Mouse (Mus musculus) ovary, postnatal 36 days (tissue): ENCODE results near the gene Glb1l.
A peak's percentile ranks its signal among the peaks of the same experiment; 100 is the strongest.

Experiments
- DNase-seq: peaks from one replicate; pipeline ENCODE4 v3.0.0; 2022; ENCODE audit warnings: low spot score, mixed read lengths

Gene Glb1l

DNA sequence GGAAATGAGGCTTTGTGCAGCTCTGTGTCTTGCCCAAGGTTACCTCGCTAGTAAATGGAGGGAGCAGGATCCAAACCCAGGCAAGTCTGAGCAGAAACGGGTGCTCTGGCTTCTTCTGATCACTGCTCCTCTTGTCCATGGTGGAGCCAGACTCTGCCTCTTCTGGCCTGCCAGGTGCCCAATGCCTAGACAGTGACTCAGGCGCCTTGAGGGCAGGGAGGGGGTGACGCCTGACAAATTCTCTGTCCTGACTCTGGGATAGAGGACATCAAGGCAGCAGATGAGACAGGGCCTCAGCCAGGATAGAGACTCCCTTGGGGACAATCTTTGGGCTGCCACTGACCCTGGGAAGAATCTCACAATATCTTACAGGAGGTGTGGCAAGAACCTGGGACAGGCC is 20.6 kb upstream of the Glb1l start:
- DNase-seq = no peak

DNA sequence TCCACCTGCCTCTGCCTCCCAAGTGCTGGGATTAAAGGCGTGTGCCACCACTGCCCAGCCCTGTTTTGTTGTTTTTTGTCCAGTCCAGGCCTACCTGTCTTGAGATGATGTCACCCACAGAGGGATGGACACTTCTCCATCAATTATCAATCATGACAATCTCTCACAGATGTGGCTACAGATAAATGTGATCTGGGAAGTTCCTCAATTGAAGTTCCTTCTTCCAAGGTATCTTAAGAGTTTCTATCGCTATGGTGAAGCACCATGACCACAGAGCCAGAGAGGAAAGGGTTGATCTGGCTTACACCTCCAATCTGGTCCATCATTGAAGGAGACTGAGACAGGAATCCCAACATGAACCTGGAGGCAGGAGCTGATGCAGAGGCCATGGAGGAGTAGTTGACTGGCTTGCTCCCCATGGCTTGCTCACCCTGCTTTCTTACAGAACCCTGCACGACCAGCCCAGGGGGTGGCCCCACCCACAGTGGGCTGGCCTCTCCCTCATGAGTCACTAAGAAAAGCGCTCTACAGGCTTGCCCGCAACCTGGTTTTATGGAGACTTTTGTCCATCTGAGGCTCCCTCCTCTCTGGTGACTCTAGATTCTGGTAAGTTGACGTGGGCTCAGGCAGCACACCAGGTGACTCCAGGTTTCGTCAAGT is 19.9 kb upstream of the Glb1l start:
- DNase-seq = no peak

DNA sequence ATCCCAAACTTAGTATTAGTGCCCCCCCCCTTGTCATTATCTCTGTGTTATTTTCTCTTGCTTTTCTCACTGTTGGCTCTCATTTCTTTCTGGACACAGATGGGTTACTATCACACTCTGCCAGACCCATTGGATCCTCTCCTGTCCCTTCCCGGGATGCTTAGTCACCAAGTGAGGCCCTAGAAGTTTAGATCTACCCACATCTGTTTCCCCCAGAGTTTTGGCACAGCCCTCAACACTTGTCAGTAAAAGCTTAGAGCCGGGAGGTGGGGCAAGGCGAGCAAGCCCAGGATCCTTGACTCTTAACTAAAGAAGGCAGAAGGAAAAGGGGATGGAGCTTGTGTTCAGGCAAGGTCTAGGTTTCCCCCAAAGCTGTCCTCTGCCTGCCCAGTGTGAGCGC is 18.5 kb upstream of the Glb1l start:
- DNase-seq = no peak

DNA sequence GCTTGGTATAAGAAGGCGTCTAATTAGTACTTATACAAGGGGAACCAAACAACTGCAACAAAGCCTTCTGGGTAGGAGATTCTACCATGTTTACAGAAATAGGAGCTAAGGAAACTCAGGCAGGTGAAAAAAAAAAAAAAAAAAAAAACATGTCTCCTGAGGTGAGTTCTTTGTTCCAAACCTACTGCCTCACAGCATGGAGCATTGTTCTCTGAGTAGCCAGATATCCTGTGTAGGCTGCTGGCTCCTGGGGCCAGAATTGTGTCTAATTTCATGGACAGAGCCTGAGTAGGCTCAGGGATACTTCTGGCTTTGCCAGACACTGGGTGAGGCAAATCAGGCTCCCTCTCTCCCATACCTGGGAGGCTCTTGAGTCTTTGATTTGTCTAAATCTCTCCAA is 17.0 kb upstream of the Glb1l start:
- no peak for DNase-seq

DNA sequence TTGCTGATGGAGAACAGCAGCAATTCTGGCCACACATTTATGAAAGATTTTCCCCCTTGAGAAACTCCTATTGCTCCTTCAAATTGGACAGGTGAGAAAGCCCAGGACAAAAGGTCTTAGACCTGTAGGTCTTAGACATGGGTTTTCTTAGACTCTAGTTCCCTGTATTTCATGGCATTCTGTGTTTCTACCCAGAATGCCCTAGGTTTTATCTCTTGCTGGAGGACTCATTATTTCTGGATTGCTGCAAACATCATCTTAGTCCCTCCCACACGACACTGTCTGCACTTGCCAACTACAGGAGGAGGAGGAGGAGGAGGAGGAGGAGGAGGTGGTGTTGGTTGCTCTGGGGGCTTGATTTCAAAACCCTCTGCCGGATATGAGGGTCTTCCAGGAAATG is 15.5 kb upstream of the Glb1l start:
- DNase-seq = no peak

DNA sequence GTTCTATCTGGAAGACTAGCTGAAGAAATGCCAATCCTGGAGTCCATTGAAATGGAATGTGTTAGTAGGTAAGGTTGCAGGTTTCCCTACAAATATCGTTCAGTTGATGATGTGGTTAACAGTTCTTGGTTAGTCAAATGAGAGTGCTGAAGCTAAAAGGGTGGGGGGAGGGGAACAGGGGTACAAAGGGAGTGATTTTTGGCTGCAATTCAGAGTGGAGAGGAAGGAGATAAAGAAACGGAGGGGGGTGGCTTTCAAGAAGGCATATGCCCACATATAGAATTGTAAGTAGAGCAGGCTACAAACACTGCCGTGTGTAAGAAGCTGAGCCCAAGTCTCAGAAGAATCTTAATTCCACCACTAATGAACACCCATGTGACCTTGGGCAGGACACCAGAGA is 14.9 kb upstream of the Glb1l start:
- no peak for DNase-seq

DNA sequence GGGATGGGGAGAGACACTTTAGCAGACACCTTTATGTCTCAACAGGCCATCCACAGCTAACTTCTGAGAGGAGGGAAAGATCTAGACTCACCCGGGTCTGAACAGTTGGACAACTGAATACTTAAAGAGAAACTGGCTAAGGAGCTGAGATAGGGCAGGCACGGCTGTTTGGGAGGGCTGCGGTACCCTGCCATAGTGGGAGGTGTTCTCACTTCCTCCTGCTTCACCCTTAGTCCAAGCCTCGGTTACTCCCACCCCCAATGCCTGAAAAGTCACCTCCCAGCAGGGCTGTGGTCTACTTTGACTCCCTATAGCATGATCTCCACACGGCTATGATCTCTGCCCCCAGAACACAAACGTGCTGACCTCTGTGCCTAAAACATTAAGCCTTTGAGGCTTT is 12.9 kb upstream of the Glb1l start:
- no peak for DNase-seq

DNA sequence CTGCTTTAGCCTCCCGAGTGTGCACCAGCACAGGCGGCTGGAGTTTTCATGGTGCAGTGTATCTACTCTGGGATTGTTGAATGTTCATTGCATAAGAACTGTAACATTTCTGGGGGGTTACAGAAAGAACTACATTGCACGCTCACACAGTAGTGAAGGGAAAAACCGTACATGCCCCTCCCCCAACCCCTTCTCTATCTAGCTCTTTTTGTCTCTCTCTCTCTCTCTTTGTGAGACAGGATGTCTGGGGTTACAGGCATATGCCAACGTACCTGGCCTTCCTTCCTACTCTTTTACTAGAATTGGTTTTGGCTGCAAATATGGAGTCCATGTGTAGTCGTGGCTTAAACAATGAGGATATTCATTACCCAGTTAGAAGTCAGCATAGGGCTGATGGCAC is 12.3 kb upstream of the Glb1l start:
- DNase-seq = no peak

DNA sequence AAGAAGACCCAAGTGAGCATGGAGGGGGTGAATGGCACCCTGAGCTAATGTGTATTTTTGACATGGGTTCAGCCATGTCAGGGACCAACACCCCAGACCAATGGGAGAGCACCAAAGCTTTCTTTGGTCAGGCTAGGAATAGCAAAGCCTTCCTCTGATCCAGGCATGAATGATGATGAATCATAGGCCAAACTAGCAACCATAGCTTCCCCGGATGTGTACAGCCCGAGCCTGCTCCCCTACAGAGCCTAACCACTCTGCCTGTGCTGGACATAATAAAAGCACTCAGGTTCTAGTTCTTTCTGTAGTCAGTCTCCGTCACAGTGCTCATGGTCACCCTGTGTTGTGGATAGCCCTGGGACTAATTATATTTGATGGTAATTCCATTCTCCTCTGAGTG is 10.9 kb upstream of the Glb1l start:
- DNase-seq = no peak

DNA sequence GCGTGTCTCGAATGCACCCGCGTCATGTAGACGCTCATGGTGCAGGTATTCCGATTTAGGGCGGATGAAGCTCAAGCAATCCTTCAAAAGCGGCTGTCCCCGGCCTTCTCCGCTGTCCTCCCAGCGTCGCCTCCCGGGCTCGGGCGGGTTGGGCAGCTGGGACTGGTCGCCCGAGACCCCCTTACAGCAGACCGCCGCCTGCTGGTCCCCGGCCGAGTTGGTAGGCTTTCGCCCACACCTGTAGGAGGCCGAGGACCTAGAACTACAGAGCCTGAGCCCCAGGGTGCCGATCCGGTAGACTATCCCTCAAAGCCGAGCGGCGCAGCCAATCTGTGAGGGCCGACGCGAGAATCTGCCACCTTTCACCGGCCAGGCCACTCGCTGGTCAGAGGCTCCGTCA is 8.9 kb upstream of the Glb1l start, which contains the start of gene Tuba4a:
TSS of gene Tuba4a (minus strand) at position 335 of the 400 bp plus-strand sequence.
- DNase-seq = no peak

DNA sequence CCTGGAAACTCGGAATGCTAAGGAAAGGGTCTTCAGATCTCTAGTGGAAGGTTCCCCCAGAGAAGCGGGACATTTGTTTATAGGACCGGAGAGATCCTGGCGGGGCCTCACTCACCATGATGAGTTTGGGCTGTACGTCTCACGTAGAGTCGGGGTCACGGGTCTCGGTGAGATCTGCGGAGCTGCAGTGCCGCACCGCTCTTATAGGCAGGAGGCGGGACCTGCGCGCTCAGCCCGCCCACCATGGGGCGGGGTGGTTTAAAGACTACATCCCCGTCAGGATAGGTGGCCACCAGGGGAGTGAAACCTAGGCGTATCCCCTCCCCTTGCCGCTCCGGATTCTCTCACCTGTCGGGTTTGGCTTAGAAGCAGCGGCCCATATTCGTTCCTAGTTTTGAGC is 8.5 kb upstream of the Glb1l start:
- peak; percentile 86 for DNase-seq

DNA sequence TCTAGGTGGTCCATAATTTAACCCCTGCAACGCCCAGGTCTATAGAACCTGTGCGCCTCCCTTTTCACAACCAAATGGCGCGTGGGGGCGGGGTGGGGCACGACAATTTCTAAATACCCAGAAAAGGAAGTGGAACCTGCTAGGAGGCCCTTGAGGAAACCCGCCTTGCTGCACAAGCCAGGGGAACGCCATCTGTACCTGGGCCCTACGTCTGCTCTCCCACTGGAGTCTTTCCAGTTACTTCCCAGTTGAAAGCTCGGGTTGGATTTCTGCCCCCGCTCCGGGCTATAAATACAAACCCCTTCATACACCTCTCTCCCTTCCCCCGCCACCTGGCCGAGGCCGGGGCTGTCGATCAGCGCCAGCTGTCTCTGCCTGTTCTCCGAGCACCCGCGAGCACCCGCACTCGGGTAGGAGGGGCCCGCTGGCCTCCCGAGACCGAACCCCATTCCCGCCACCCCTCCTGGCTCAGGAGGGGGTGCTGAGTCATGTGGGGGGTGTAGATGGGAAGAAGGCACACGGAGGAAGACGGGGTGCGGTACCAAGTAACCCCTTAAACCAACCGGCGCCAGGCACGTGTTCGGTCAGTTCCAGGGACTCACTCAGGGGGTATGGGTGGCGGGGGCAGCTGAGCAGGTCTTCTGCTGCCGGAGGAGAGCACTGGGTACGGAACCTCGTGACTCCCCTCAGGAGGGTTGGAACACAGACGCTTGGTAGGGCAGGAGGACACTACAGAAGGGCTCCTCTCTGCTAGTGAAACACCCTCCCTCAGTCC is 7.8 kb upstream of the Glb1l start:
- peak; percentile 20 for DNase-seq

DNA sequence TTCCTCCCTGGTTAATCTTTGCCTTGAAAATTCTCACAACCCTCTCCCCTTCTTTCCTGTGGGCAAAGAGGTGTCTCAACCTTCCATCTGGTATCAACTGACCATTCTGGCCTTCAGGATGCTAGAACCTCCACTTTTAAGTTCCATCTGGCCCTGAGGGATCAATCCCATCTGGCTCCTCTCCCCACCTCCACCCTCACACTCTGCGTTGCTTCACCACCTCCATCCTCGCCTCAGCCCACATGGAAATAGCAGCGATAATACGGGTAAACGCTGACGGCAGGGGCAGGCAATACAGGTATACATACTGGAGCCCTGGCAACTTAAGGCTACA is 7.2 kb upstream of the Glb1l start:
- DNase-seq = no peak

DNA sequence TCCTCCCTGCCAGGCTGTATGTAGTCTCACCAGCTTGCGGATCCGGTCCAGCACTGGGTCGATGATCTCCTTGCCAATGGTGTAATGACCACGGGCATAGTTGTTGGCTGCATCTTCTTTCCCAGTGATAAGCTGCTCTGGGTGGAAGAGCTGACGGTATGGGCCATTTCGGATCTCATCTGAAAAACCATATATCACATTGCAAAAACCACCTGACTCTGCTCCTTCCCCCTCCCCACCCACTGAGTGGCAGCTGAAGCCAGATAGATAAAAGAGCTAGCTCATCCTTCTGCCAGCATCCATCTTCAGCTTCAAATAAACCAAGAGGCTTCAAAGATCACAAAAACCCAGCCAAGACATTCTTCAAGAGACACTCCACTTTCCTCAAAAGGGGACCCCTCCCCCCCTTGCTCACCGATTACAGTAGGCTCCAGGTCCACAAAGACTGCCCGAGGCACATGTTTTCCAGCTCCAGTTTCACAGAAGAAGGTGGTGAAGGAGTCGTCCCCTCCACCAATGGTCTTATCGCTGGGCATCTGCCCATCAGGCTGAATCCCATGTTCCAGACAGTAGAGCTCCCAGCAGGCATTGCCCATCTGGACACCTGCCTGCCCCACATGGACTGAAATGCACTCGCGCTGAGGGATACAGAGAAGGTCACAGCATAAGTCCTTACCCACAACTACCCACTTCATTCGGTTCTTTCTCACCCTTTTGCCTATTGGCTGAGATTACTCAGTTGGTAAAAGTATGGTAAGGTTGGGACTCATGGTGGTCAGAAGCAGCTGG is 6.4 kb upstream of the Glb1l start:
- no peak for DNase-seq

DNA sequence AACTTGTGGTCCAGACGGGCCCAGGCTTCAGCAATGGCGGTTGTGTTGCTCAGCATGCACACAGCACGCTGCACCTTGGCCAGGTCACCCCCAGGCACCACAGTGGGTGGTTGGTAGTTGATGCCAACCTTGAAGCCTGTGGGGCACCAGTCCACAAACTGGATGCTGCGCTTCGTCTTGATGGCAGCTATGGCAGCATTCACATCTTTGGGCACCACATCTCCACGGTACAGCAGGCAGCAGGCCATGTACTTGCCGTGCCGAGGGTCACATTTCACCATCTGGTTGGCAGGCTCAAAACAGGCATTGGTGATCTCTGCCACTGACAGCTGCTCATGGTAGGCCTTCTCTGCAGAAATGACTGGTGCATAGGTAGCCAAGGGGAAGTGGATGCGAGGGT is 5.2 kb upstream of the Glb1l start:
- DNase-seq = no peak

DNA sequence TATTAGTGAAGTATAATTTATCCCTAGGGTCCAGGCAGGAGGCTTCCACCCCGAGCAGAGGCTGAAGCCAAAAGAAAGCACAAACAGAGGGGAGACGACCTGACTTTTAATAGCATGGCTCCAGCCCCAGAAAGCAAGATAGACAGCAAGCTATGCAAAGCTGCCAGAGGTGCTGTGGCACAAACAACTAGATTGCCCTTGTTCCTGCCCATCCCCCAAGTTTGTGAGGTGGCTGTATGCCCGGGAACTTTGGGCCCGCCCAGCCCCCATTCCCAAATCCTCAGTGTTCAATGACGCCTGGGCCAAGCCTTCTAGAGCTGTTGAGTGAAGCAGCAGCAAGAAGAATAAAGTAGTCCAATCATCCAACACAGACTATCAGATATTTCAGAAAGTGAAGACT is 4.3 kb upstream of the Glb1l start:
- DNase-seq = no peak

DNA sequence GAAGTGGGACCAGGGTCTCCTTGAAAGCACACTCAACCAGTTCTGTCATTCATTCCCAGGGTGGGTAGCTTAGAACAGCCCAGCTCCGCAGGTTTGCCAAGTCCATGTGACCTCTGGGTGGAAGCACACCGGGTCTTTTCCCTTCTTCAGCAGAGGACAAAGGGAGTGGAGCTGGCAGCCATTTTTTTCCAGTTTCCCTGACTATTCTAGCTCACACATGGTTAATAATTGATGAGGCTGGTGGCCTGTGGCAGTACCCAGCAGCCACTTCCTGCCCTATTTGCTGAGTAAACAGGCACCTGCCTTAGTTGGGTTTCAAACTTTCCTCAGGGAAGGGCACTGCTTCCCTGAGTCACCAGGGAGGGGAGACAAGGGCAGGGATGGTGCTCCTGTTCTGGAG is 3.8 kb upstream of the Glb1l start:
- no peak for DNase-seq

DNA sequence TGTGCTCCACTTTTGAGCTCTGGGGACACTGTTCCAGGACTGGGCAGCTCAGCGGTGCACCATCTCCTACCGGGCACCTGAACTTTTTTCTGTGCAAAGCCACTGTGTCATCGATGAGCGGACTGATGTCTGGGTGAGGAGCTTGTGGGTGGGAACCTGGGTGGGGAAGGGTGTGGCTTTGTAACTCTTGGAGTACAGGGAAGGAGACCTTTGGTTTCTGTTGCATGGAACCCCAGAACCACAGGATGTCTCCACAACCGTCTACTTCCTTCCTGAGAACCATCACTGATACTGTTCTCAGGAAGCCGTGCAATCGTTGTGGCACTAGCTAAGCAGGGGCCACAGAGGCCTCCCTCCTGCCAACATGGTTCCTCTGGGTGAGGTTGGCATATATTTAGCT is 2.5 kb upstream of the Glb1l start:
- no peak for DNase-seq

DNA sequence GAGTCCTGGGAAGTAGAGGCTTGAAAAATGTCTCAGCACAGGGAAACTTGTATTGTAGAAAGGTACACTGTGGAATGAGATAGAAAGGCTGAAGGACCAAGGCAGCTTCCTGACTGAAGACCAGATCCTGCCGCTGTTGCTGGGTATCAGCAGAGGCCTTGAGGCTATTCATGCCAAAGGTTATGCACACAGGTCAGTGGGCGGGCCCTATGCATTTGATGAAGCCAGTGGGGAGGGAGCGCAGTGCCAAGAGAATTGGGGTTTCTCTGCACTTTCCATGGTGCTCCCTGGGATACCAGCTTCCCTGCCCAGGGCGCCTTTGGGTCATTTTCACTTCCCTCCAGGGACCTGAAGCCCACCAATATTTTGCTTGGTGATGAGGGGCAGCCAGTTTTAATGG is 1.9 kb upstream of the Glb1l start:
- DNase-seq = no peak

DNA sequence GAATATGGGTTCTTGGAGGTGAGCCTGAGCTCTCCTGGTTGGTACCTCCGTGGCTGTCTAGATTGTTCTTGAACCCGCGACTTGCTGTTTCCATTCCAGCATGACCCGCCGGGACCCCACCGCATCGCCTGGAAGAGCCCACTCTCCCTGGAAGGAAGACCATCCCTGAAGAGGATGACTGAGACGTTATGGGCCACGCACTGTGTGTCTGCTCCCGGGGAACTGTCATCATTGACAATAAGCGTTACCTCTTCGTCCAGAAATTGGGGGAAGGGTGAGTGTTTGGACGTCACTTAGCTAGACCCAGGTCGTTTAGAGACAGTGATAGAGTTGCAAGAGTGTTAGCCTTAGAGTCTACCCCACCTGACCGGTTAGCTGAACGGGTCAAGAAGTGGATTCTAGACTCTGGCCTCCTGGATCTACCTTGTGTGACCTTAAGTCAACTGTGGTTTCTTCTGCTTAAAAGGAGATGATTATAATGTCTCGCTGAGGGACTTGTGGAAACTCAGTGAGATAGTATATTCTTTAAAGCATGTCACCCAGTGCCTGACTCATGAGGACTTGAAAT is 612 bp upstream of the Glb1l start:
- DNase-seq = no peak

DNA sequence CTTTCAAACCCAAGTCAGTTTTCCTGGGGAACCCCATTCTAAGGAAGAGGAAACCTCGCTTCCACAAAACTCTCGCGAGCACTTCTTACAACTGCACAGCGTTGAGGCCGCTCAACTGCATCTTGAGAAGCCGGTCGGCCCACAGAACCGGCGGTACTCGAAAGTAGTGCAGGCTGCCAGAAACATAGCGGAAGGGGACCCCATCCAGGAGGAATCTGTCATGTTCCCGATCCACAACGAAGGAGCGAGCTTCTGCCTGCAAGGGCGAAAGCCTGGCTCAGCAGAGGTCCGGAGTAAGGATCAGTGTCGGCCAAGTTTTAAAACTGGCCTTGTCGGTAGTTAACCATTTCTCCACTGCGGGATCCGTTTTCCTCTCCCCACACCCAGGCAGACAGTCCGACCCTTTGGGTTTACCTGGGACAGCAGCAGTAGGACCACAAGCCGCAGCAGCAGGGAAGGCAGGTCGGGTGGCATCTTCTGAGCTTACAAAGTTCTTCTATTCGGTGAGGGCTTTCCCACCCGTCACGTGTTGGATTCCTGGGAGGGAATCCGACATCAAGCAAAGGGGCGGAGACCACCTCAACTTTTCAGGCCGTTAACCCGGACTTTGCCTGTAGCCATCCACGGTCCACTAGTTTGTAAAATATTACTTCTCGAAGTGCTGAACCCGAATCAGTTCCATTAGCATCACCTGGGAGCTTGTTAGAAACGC is 1.5 kb downstream of the Glb1l start:
- DNase-seq = peak; percentile 49

DNA sequence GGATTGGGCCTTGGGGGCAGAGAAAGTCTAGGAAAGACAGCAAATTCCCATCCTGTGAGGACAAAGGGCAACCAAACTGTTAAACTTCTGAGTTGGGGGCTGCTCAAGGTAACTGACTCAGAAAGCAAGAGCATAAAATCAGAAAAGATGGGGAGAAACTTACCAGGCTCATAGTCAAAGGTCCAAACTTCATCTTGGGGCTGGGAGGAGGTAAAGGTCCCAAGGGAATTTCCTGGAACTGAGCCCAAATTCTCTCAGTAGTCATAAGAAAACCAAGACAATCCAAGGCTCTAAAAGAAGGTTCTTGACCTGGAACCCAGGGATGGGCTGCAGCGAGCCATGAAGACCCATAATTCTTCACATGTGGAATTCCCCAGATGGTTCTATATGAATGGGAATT is 9.4 kb downstream of the Glb1l start:
- no peak for DNase-seq
